Mouse (Mus musculus): ENCODE data around the gene Snai1. TPM values are rescaled to one million over a fixed set of nuclear protein-coding genes. Genes with fewer than 3 reads are reported as not detected.

Snai1 gene
- polyA plus RNA-seq, 1 experiment from 2014 or later, result 17.4 TPM

DNA sequence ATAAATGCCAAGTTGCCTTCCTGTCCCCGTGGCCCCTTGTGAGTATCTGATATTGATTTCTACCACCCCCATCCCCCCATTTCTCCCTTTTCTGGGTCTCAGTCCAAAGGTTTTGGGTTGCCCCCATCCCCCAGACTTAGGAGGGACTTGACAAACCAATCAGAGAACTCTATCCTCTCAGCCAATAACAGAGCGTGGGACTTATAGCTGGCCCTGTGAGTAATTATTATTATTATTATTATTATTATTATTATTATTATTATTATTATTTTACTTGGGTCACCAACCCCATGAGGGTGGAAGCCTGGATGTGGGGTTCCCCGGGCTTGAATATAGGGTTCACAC, 27.3 kb downstream of the Snai1 start:
- Histone ChIP-seq H3K27me3 (replicated peaks; ENCODE audit: control insufficient read depth, insufficient read depth, low read length) (no peaks in the 10 kb centered on the region), H3K27ac (ENCODE audit: low read depth) (peak overlapping the region; percentile 73), H3K9me3 (ENCODE audit: control insufficient read depth, low read length) (no peaks in the 10 kb centered on the region), H3K9ac (ENCODE audit: low read length) (no peak overlapping the region), H3K36me3 (ENCODE audit: control insufficient read depth, insufficient read depth, low read length) (no peaks in the 10 kb centered on the region), H3K4me1 (replicated peaks; ENCODE audit: control insufficient read depth, insufficient read depth, low read length) (peaks cover 30% of the 10 kb centered on the region), H3K4me3 (ENCODE audit: low read depth, low read length) (no peak overlapping the region), H3K4me2 (ENCODE audit: low read length) (peak overlapping the region; percentile 36)
- DNase-seq (ENCODE audit: low spot score) (no peak), ATAC-seq (replicated peaks; ENCODE audit: low FRiP score, low TSS enrichment, low read depth) (no peak)
- 59% methylated on average over 3 of the region's 3 CpGs for WGBS

DNA sequence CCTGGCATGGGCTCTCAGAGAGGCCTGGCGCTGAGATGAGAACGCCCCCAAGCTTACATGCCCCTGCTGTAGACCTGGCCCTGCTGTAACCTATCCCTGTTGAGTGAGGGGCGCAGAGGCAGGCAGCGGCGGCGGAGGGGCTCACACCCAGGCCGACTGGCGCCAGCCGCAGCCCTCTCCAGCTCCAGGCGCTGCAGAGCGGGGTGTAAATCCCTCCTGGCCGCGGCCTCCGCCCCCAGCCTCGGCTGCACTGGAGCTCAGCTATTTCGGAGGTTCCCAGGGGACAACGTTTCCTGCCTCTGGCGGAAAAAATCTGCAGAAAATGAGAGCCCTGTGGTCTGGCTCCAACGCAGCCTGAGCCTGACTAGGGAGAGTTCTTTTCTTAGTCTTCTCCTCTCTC, 27.7 kb downstream of the Snai1 start:
- Histone ChIP-seq H3K4me3 (ENCODE audit: low read depth, low read length) (no peak overlapping the region), H3K4me1 (replicated peaks; ENCODE audit: control insufficient read depth, insufficient read depth, low read length) (peaks cover 31% of the 10 kb centered on the region), H3K27me3 (replicated peaks; ENCODE audit: control insufficient read depth, insufficient read depth, low read length) (no peaks in the 10 kb centered on the region), H3K4me2 (ENCODE audit: low read length) (peak overlapping the region; percentile 36), H3K9me3 (ENCODE audit: control insufficient read depth, low read length) (no peaks in the 10 kb centered on the region), H3K27ac (ENCODE audit: low read depth) (peak overlapping the region; percentile 73), H3K36me3 (ENCODE audit: control insufficient read depth, insufficient read depth, low read length) (no peaks in the 10 kb centered on the region), H3K9ac (ENCODE audit: low read length) (0 out of 2 replicates have a peak overlapping the region, but pooled peaks have one; percentile 22)
- ATAC-seq (replicated peaks; ENCODE audit: low FRiP score, low TSS enrichment, low read depth) (peak; percentile 45), DNase-seq (ENCODE audit: low spot score) (no peak)
- WGBS, result 8% methylated on average over 19 of the region's 19 CpGs

DNA sequence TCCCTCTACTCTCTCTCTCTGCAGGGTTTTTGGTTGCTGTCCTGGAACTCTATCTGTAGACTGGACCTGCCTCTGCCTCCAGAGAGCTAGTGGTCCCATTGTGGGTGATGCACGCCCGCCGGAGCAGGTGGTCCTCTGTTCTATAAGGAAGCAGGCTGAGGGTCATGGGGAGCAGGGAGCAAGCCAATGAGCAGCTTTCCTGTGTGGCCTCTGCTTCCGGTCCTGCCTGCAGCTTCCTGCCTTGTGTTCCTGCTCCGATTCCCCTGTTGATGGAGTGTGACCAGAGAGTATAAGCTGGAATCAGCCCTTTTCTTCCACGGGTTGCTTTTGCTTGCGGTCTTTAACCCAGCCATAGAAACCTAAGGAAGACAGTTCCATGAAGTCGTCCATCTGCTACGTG, 30.1 kb downstream of the Snai1 start:
- WGBS, result 80% methylated on average over 9 of the region's 9 CpGs
- H3K27ac ChIP-seq (ENCODE audit: low read depth), result no peak overlapping the region

DNA sequence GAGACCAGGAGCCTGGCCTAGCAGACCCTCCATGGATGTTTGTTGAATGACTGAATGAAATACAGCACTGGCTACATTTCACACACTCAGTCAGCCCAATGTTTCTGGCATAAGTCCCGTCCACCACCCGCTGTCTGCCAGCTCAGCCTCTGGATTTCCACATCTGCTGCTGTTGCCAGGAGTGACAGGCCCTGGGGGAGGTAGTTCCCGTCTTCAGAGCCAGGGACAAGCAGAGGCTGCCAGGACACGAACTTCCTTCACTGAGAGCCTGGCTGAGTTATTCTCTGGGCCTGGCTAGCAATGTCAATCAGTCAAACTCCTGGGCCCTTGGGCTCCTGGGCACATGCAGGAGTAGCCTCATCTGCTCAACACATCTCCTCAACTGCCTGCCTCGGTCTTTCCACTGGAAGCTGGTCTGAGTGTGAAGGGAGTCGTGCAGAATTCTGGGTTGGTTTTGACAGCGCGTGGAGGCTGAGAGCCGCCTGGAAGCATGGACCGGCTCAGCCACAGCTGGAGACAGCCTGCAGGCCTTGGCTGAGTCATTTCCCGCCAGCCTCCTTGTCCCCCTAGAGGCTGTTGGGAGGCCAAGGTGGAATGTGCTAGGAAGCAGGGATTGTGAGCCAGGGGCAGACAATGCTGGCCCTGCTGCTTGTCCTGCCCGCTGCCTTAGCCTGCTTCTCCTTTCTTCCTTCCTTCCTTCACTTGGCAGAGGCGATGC, 32.1 kb downstream of the Snai1 start:
- Histone ChIP-seq H3K4me2 (ENCODE audit: low read length) (no peak overlapping the region), H3K4me3 (ENCODE audit: low read depth, low read length) (no peak overlapping the region), H3K9me3 (ENCODE audit: control insufficient read depth, low read length) (no peaks in the 10 kb centered on the region), H3K36me3 (ENCODE audit: control insufficient read depth, insufficient read depth, low read length) (no peaks in the 10 kb centered on the region), H3K27ac (ENCODE audit: low read depth) (no peak overlapping the region), H3K27me3 (replicated peaks; ENCODE audit: control insufficient read depth, insufficient read depth, low read length) (no peaks in the 10 kb centered on the region), H3K9ac (ENCODE audit: low read length) (no peak overlapping the region), H3K4me1 (replicated peaks; ENCODE audit: control insufficient read depth, insufficient read depth, low read length) (peaks cover 9% of the 10 kb centered on the region)
- no peak for ATAC-seq (replicated peaks; ENCODE audit: low FRiP score, low TSS enrichment, low read depth)
- no peak for DNase-seq (ENCODE audit: low spot score)
- 57% methylated on average over 13 of the region's 13 CpGs for WGBS

More for the DNA sequence above, 30.1 kb downstream of the Snai1 start:
- Histone ChIP-seq H3K9me3 (ENCODE audit: control insufficient read depth, low read length) (no peaks in the 10 kb centered on the region), H3K4me3 (ENCODE audit: low read depth, low read length) (no peak overlapping the region), H3K27me3 (replicated peaks; ENCODE audit: control insufficient read depth, insufficient read depth, low read length) (no peaks in the 10 kb centered on the region), H3K36me3 (ENCODE audit: control insufficient read depth, insufficient read depth, low read length) (no peaks in the 10 kb centered on the region), H3K9ac (ENCODE audit: low read length) (no peak overlapping the region), H3K4me2 (ENCODE audit: low read length) (no peak overlapping the region), H3K4me1 (replicated peaks; ENCODE audit: control insufficient read depth, insufficient read depth, low read length) (peaks cover 25% of the 10 kb centered on the region)
- DNase-seq (ENCODE audit: low spot score) (no peak), ATAC-seq (replicated peaks; ENCODE audit: low FRiP score, low TSS enrichment, low read depth) (no peak)

DNA sequence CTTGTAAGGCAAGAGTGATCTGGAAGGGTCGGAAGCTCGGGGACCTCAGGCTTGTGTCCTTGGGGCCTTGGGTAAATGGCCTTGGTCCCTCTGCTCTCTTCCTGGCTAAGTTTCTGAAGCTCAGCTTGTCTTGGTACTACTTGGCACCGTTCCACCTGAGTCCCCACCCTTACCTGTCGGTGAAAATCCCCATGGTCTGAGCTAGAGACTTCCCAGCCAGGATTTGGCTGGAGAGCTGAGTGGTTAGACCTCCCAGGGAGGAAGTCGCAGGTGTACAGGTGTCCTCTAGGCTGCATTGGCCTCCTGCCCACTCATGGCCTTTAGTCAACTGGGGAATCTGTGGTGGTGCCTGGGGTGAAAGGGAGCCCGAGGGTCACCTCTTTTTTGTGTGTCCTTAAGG, 32.8 kb downstream of the Snai1 start:
- Histone ChIP-seq H3K9ac (ENCODE audit: low read length) (no peak overlapping the region), H3K36me3 (ENCODE audit: control insufficient read depth, insufficient read depth, low read length) (no peaks in the 10 kb centered on the region), H3K27ac (ENCODE audit: low read depth) (no peak overlapping the region), H3K9me3 (ENCODE audit: control insufficient read depth, low read length) (no peaks in the 10 kb centered on the region), H3K27me3 (replicated peaks; ENCODE audit: control insufficient read depth, insufficient read depth, low read length) (no peaks in the 10 kb centered on the region), H3K4me3 (ENCODE audit: low read depth, low read length) (no peak overlapping the region), H3K4me2 (ENCODE audit: low read length) (no peak overlapping the region), H3K4me1 (replicated peaks; ENCODE audit: control insufficient read depth, insufficient read depth, low read length) (peaks cover 5% of the 10 kb centered on the region)
- DNase-seq (ENCODE audit: low spot score), result no peak
- 87% methylated on average over 6 of the region's 6 CpGs for WGBS
- no peak for ATAC-seq (replicated peaks; ENCODE audit: low FRiP score, low TSS enrichment, low read depth)

DNA sequence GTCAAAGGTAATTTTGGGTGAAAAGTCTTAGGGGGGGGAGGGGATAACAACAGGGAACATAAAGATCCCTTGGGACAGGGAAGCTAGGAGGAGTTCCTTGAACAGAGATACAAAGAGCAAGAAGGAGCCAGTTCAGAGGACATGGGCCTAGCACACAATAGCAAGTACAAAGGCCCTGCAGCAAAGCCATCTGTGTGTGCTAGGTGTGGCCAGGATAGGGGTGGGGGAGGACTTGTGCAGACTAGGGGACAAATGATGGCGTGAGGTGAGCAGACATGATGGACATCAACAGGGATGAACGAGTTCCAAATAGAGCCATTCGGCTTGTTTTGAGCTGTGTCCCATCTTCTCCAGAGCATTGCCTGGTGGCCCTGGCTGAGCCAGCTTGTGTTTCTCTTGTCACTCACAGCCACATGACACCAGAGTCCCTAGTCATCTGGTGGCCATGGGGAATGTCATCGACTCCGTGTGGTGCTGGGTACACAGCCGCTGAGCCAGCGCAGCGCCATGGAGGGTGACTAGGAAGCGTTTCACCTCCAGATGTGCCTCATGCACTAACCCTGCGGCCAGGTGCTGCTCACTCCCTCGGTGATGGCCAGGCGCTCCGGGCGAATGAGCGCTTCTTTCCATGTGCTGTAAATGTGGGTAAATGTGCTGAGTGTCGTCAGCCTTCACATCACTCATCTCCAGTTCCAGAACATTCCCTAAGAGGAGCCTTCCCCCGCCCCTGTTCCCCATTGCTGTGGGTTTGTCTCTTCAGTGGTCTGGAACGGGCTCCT, 33.6 kb downstream of the Snai1 start:
- H3K27ac ChIP-seq (ENCODE audit: low read depth), result no peak overlapping the region

DNA sequence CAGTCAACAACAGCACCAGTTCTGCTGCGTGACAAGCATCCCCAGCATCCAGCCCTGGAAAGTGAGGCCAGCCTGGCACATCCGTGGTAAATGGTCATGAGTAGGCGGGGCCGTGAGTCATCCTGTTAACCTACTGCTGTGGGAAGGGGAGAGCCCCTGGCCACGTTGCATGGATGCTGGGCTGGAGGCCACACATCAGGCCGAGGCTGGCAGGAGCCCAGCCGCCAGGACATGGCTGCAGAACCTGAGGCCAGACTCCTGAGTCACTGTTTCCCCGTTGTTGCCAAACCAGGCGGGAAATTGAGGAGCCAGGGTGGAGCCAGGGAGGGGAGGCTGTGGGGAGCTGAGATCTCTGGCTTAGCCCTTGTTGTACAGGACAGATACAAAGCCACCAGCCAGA, 36.8 kb downstream of the Snai1 start:
- WGBS, result 53% methylated on average over 9 of the region's 9 CpGs
- Histone ChIP-seq H3K27ac (ENCODE audit: low read depth) (no peak overlapping the region), H3K4me2 (ENCODE audit: low read length) (no peak overlapping the region), H3K9ac (ENCODE audit: low read length) (no peak overlapping the region), H3K9me3 (ENCODE audit: control insufficient read depth, low read length) (no peaks in the 10 kb centered on the region), H3K4me3 (ENCODE audit: low read depth, low read length) (no peak overlapping the region), H3K4me1 (replicated peaks; ENCODE audit: control insufficient read depth, insufficient read depth, low read length) (peaks cover 3% of the 10 kb centered on the region; the same call in 1 of the 2 replicates), H3K27me3 (replicated peaks; ENCODE audit: control insufficient read depth, insufficient read depth, low read length) (no peaks in the 10 kb centered on the region), H3K36me3 (ENCODE audit: control insufficient read depth, insufficient read depth, low read length) (no peaks in the 10 kb centered on the region)
- ATAC-seq (replicated peaks; ENCODE audit: low FRiP score, low TSS enrichment, low read depth) (no peak), DNase-seq (ENCODE audit: low spot score) (no peak)

More for the DNA sequence above, 33.6 kb downstream of the Snai1 start:
- Histone ChIP-seq H3K4me2 (ENCODE audit: low read length) (no peak overlapping the region), H3K4me1 (replicated peaks; ENCODE audit: control insufficient read depth, insufficient read depth, low read length) (peaks cover 3% of the 10 kb centered on the region; the same call in 1 of the 2 replicates), H3K9ac (ENCODE audit: low read length) (no peak overlapping the region), H3K4me3 (ENCODE audit: low read depth, low read length) (no peak overlapping the region), H3K36me3 (ENCODE audit: control insufficient read depth, insufficient read depth, low read length) (no peaks in the 10 kb centered on the region), H3K9me3 (ENCODE audit: control insufficient read depth, low read length) (no peaks in the 10 kb centered on the region), H3K27me3 (replicated peaks; ENCODE audit: control insufficient read depth, insufficient read depth, low read length) (no peaks in the 10 kb centered on the region)
- DNase-seq (ENCODE audit: low spot score), result no peak
- 86% methylated on average over 18 of the region's 18 CpGs for WGBS
- ATAC-seq (replicated peaks; ENCODE audit: low FRiP score, low TSS enrichment, low read depth), result no peak

DNA sequence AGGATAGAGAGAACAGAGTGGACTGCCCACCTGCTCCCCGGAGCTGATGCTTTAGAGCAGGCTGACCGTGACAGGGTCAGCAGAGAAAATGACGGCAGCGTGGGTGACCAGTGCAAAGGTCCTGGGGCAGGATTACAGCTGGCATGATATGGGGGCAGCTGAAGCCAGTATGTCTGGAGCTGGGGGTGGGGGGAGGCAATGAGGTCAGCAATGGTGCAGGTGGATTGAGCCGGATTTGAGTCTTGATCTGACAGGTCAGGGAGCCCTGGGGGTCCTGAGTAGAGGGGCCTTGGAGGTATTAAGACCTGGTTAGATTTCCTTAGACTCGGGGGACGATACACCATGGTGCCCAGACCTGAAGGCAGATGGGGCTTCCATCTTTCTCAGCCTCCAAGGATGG, 37.6 kb downstream of the Snai1 start:
- H3K9ac ChIP-seq (ENCODE audit: low read length), result no peak overlapping the region
- H3K36me3 ChIP-seq (ENCODE audit: control insufficient read depth, insufficient read depth, low read length), result no peaks in the 10 kb centered on the region
- H3K9me3 ChIP-seq (ENCODE audit: control insufficient read depth, low read length), result no peaks in the 10 kb centered on the region
- no peak overlapping the region for H3K4me2 ChIP-seq (ENCODE audit: low read length)
- no peak overlapping the region for H3K27ac ChIP-seq (ENCODE audit: low read depth)
- DNase-seq (ENCODE audit: low spot score), result no peak
- no peak for ATAC-seq (replicated peaks; ENCODE audit: low FRiP score, low TSS enrichment, low read depth)
- WGBS, result 88% methylated on average over 7 of the region's 7 CpGs
- no peaks in the 10 kb centered on the region for H3K4me1 ChIP-seq (replicated peaks; ENCODE audit: control insufficient read depth, insufficient read depth, low read length)
- no peaks in the 10 kb centered on the region for H3K27me3 ChIP-seq (replicated peaks; ENCODE audit: control insufficient read depth, insufficient read depth, low read length)
- no peak overlapping the region for H3K4me3 ChIP-seq (ENCODE audit: low read depth, low read length)
